Mouse (Mus musculus) gastrocnemius, adult 8-10 months (tissue): ENCODE data around the gene Rsph6a. TPM values are rescaled to one million over a fixed set of nuclear protein-coding genes. Genes with fewer than 3 reads are reported as not detected.
"Not testable (repeated sequence)": the region's sequence is repeated elsewhere in the genome, so short reads cannot be mapped to it uniquely, and the experiment has no call there.

Experiments used
- DNase-seq, 2 experiments: peaks; one replicate each; pipeline ENCODE4 v3.0.0; 2022; ENCODE audit warnings: low spot score in 2 of 2
- total RNA-seq, 4 experiments: library from RNA; stranded (reverse); gene quantifications; 2 replicates each; pipeline ENCODE4 v1.2.4; 2022

Gene Rsph6a
- total RNA-seq, 4 experiments from 2014 or later: not detected

GRCm38 (mm10) chr7:19046286-19047069, 8.0 kb upstream of the Rsph6a start:
- peak; percentile 69 to 78 for DNase-seq

GRCm38 (mm10) chr7:19048006-19048527, 6.4 kb upstream of the Rsph6a start:
- DNase-seq: no peak

- no peak for DNase-seq
Observed at GRCm38 (mm10) chr7:19049252-19049651, 5.2 kb upstream of the Rsph6a start.

- DNase-seq: no peak
Observed at GRCm38 (mm10) chr7:19050172-19050571, 4.3 kb upstream of the Rsph6a start.

- DNase-seq: no peak
Observed at GRCm38 (mm10) chr7:19051161-19051560, 3.3 kb upstream of the Rsph6a start.

- DNase-seq: peak; percentile 70 to 72
Observed at GRCm38 (mm10) chr7:19052345-19053135, 1.9 kb upstream of the Rsph6a start.

- no peak for DNase-seq
Observed at GRCm38 (mm10) chr7:19053136-19053532, 1.4 kb upstream of the Rsph6a start.

- DNase-seq: no peak
Observed at GRCm38 (mm10) chr7:19054777-19055076, 237 bp downstream of the Rsph6a start.

- no peak for DNase-seq
Observed at GRCm38 (mm10) chr7:19055108-19055507, 618 bp downstream of the Rsph6a start.

- DNase-seq: no peak
Observed at GRCm38 (mm10) chr7:19057405-19057804, 2.9 kb downstream of the Rsph6a start.

- DNase-seq: no peak
Observed at GRCm38 (mm10) chr7:19065896-19066295, 11.4 kb downstream of the Rsph6a start.

GRCm38 (mm10) chr7:19067063-19067462, 12.6 kb downstream of the Rsph6a start:
- no peak for DNase-seq

GRCm38 (mm10) chr7:19067935-19068334, 13.4 kb downstream of the Rsph6a start:
- DNase-seq: no peak

GRCm38 (mm10) chr7:19068707-19069106, 14.2 kb downstream of the Rsph6a start:
- DNase-seq: peak in 1 of 2 experiments; percentile 58

GRCm38 (mm10) chr7:19069500-19069899, 15.0 kb downstream of the Rsph6a start:
- DNase-seq: no peak

- not testable (repeated sequence) for DNase-seq
Observed at GRCm38 (mm10) chr7:19071024-19071423, 16.5 kb downstream of the Rsph6a start.

- no peak for DNase-seq
Observed at GRCm38 (mm10) chr7:19073504-19073903, 19.0 kb downstream of the Rsph6a start.

GRCm38 (mm10) chr7:19074494-19074893, 20.0 kb downstream of the Rsph6a start:
- no peak for DNase-seq

- no peak for DNase-seq
Observed at GRCm38 (mm10) chr7:19075231-19075630, 20.7 kb downstream of the Rsph6a start.

GRCm38 (mm10) chr7:19075723-19076585, 21.5 kb downstream of the Rsph6a start, which contains the start of gene Dmwd:
Gene Dmwd, plus strand, starts transcription at chr7:19076227.
- DNase-seq: peak; percentile 82 to 92

- DNase-seq: no peak
Observed at GRCm38 (mm10) chr7:19076586-19076991, 22.1 kb downstream of the Rsph6a start.
